Mouse (Mus musculus) neural tube, embryonic 11.5 days (tissue): ENCODE data around the gene Orai2. TPM values are rescaled to one million over a fixed set of nuclear protein-coding genes. Genes with fewer than 3 reads are reported as not detected.
"Not testable (repeated sequence)": the region's sequence is repeated elsewhere in the genome, so short reads cannot be mapped to it uniquely, and the experiment has no call there.

Experiments
- ATAC-seq: fragments of 200-750 bp; cut with Nextera tagmentation; 2 replicates; pipeline ENCODE4 v1.8.0; 2017; ENCODE audit warnings: moderate number of reproducible peaks, mild to moderate bottlenecking, moderate TSS enrichment, moderate library complexity; ENCODE audit not compliant: insufficient read depth, low FRiP score, low TSS enrichment
- DNase-seq: peaks from one replicate; pipeline ENCODE4 v3.0.0-alpha.2; 2015; ENCODE audit warnings: low spot score
- H3K27ac ChIP-seq: fragments of 300-500 bp; sonication (generic); 2 replicates; pipeline ENCODE4 v1.5.1; 2014; ENCODE audit warnings: low read depth, mild to moderate bottlenecking, low read length
- H3K27me3 ChIP-seq: fragments of 300-500 bp; sonication (generic); 2 replicates; pipeline ENCODE4 v1.6.1; 2014; ENCODE audit warnings: mild to moderate bottlenecking, low read length, mixed read lengths; ENCODE audit not compliant: control insufficient read depth, insufficient read depth
- H3K36me3 ChIP-seq: fragments of 300-500 bp; sonication (generic); 2 replicates; pipeline ENCODE4 v1.6.1; 2014; ENCODE audit warnings: mild to moderate bottlenecking, low read length, moderate library complexity, mixed read lengths; ENCODE audit not compliant: control insufficient read depth, insufficient read depth
- H3K4me1 ChIP-seq: fragments of 300-500 bp; sonication (generic); 2 replicates; pipeline ENCODE4 v1.6.1; 2014; ENCODE audit warnings: low read length, mixed read lengths; ENCODE audit not compliant: control insufficient read depth, insufficient read depth
- H3K4me2 ChIP-seq: fragments of 300-500 bp; sonication (generic); 2 replicates; pipeline ENCODE4 v1.6.1; 2014; ENCODE audit warnings: low read depth, mild to moderate bottlenecking, moderate library complexity
- H3K4me3 ChIP-seq: fragments of 300-500 bp; sonication (generic); 2 replicates; pipeline ENCODE4 v1.5.1; 2014; ENCODE audit warnings: low read depth, low read length
- H3K9ac ChIP-seq: fragments of 300-500 bp; sonication (generic); 2 replicates; pipeline ENCODE4 v1.6.1; 2014; ENCODE audit warnings: mild to moderate bottlenecking, low read length
- H3K9me3 ChIP-seq: fragments of 300-500 bp; sonication (generic); 2 replicates; pipeline ENCODE4 v1.6.1; 2016; ENCODE audit warnings: low read length; ENCODE audit not compliant: control insufficient read depth
- WGBS: fragments of 180-500 bp; shearing (Covaris S2); extraction: QIAGEN DNeasy Blood & Tissue Kit; methylation state at CpG from one replicate; pipeline ENCODE4 v1.1.7; 2014; 5-methylcytosine and 5-hydroxymethylcytosine counted together
- polyA plus RNA-seq: library from polyadenylated mRNA; unstranded; fragments of >200 nt; fragmentation: Nextera tagmentation; extraction: Ambion mirVana; gene quantifications from 2 replicates; pipeline ENCODE4 v1.2.1, GENCODE M21; 2014

Orai2 gene
- polyA plus RNA-seq, 1 experiment from 2014 or later: 10.6 TPM

- Histone ChIP-seq H3K4me1 (peaks cover 8% of the 10 kb centered on the region; the same call in 1 of the 2 replicates), H3K9ac (no peak overlapping the region), H3K4me3 (no peak overlapping the region), H3K4me2 (no peak overlapping the region), H3K36me3 (no peaks in the 10 kb centered on the region), H3K27ac (no peak overlapping the region), H3K9me3 (no peaks in the 10 kb centered on the region), H3K27me3 (no peaks in the 10 kb centered on the region)
- DNase-seq (no peak), ATAC-seq (no peak)
- 90% methylated on average over 3 of the region's 3 CpGs for whole genome bisulfite sequencing
Measured at GRCm38 (mm10) chr5:136168071-136168470, 2.4 kb downstream of the Orai2 start.

- Histone ChIP-seq H3K9me3 (no peaks in the 10 kb centered on the region), H3K36me3 (no peaks in the 10 kb centered on the region), H3K4me3 (no peak overlapping the region), H3K4me2 (no peak overlapping the region), H3K27me3 (no peaks in the 10 kb centered on the region), H3K4me1 (peaks cover 8% of the 10 kb centered on the region; the same call in 1 of the 2 replicates), H3K9ac (no peak overlapping the region), H3K27ac (no peak overlapping the region)
- no peak for DNase-seq
- WGBS: 85% methylated on average over 4 of the region's 4 CpGs
- ATAC-seq: no peak
Measured at GRCm38 (mm10) chr5:136167296-136167695, 3.2 kb downstream of the Orai2 start.

GRCm38 (mm10) chr5:136165246-136165645, 5.3 kb downstream of the Orai2 start:
- 81% methylated on average over 8 of the region's 8 CpGs for WGBS
- Histone ChIP-seq H3K9ac (no peak overlapping the region), H3K27me3 (no peaks in the 10 kb centered on the region), H3K4me1 (no peaks in the 10 kb centered on the region), H3K4me3 (no peak overlapping the region), H3K27ac (no peak overlapping the region), H3K9me3 (no peaks in the 10 kb centered on the region), H3K36me3 (no peaks in the 10 kb centered on the region), H3K4me2 (no peak overlapping the region)
- DNase-seq (no peak), ATAC-seq (no peak)

GRCm38 (mm10) chr5:136163807-136164474, 6.6 kb downstream of the Orai2 start:
- H3K27ac ChIP-seq: no peak overlapping the region
- no peak for ATAC-seq

GRCm38 (mm10) chr5:136160084-136160483, 10.4 kb downstream of the Orai2 start:
- not testable (repeated sequence) for H3K4me3 ChIP-seq, H3K4me1 ChIP-seq, DNase-seq, H3K36me3 ChIP-seq, H3K27ac ChIP-seq, H3K4me2 ChIP-seq, H3K9me3 ChIP-seq, H3K9ac ChIP-seq, H3K27me3 ChIP-seq, ATAC-seq
- 87% methylated on average over 11 of the region's 12 CpGs for WGBS

More at GRCm38 (mm10) chr5:136163807-136164474, 6.6 kb downstream of the Orai2 start:
- Histone ChIP-seq H3K4me3 (no peak overlapping the region), H3K9me3 (no peaks in the 10 kb centered on the region), H3K36me3 (no peaks in the 10 kb centered on the region), H3K27me3 (no peaks in the 10 kb centered on the region), H3K9ac (no peak overlapping the region), H3K4me1 (no peaks in the 10 kb centered on the region), H3K4me2 (no peak overlapping the region)
- WGBS: 79% methylated on average over 11 of the region's 11 CpGs
- DNase-seq: no peak

- ATAC-seq (no peak), DNase-seq (no peak)
- H3K9ac ChIP-seq: no peak overlapping the region
- no peaks in the 10 kb centered on the region for H3K27me3 ChIP-seq
- no peaks in the 10 kb centered on the region for H3K36me3 ChIP-seq
- H3K4me2 ChIP-seq: no peak overlapping the region
- 88% methylated on average over 5 of the region's 5 CpGs for WGBS
- no peak overlapping the region for H3K27ac ChIP-seq
- no peaks in the 10 kb centered on the region for H3K4me1 ChIP-seq
- H3K4me3 ChIP-seq: no peak overlapping the region
- no peaks in the 10 kb centered on the region for H3K9me3 ChIP-seq
Measured at GRCm38 (mm10) chr5:136155399-136155798, 15.1 kb downstream of the Orai2 start.

- H3K9ac ChIP-seq: no peak overlapping the region
- ATAC-seq (no peak), DNase-seq (no peak)
- no peak overlapping the region for H3K4me3 ChIP-seq
- no peak overlapping the region for H3K4me2 ChIP-seq
- H3K36me3 ChIP-seq: no peaks in the 10 kb centered on the region
- no peaks in the 10 kb centered on the region for H3K9me3 ChIP-seq
- 86% methylated on average over 8 of the region's 8 CpGs for WGBS
- no peak overlapping the region for H3K27ac ChIP-seq
- H3K4me1 ChIP-seq: no peaks in the 10 kb centered on the region
- no peaks in the 10 kb centered on the region for H3K27me3 ChIP-seq
Measured at GRCm38 (mm10) chr5:136152365-136152764, 18.1 kb downstream of the Orai2 start.

GRCm38 (mm10) chr5:136149134-136149576, 21.4 kb downstream of the Orai2 start:
- not testable (repeated sequence) for H3K27ac ChIP-seq, DNase-seq, H3K4me2 ChIP-seq, H3K4me1 ChIP-seq, H3K4me3 ChIP-seq, H3K36me3 ChIP-seq, ATAC-seq, H3K9me3 ChIP-seq, H3K9ac ChIP-seq, H3K27me3 ChIP-seq
- WGBS: 69% methylated on average over 5 of the region's 5 CpGs

GRCm38 (mm10) chr5:136147704-136148103, 22.8 kb downstream of the Orai2 start:
- Histone ChIP-seq H3K27ac (no peak overlapping the region), H3K4me2 (no peak overlapping the region), H3K27me3 (no peaks in the 10 kb centered on the region), H3K9ac (no peak overlapping the region), H3K4me3 (no peak overlapping the region), H3K36me3 (no peaks in the 10 kb centered on the region), H3K9me3 (no peaks in the 10 kb centered on the region), H3K4me1 (no peaks in the 10 kb centered on the region)
- ATAC-seq: no peak
- no peak for DNase-seq
- WGBS: 76% methylated on average over 8 of the region's 8 CpGs
